Mouse (Mus musculus): ENCODE results near the gene Qrich2. TPM values are rescaled to one million over a fixed set of nuclear protein-coding genes. Genes with fewer than 3 reads are reported as not detected.

The Qrich2 gene
- total and polyA plus RNA-seq, 3 experiments, result 0.29 to 0.38 (median 0.32) TPM

GRCm38 (mm10) chr11:116436725-116437331, 29.2 kb downstream of the Qrich2 start (continued):
- no peak for TF ChIP-seq ZKSCAN1 (IDR thresholded peaks at IDR 0.05; ENCODE audit: borderline replicate concordance, low read depth, low read length)
- peak; percentile 89 for TF ChIP-seq UBTF (IDR thresholded peaks at IDR 0.05; ENCODE audit: low read depth, low read length)

- H3K9ac ChIP-seq (ENCODE audit: insufficient read depth, low read depth), result peak overlapping the region; percentile 95
- no peak for DNase-seq (ENCODE audit: extremely low read depth)
- H3K79me2 ChIP-seq (replicated peaks; ENCODE audit: control insufficient read depth, extremely low read depth, insufficient read depth, poor library complexity, severe bottlenecking), result peaks cover 37% of the 10 kb centered on the region
- H3K4me2 ChIP-seq (ENCODE audit: insufficient read depth, low read depth, poor library complexity, severe bottlenecking), result peak overlapping the region; percentile 78
- no peaks in the 10 kb centered on the region for H3K9me3 ChIP-seq (replicated peaks; ENCODE audit: low read length)
- H3K27me3 ChIP-seq (replicated peaks), result no peaks in the 10 kb centered on the region
- H3K4me3 ChIP-seq (replicated peaks in 1 of 3; ENCODE audit: low read depth in 2 of 3, low read length in 2 of 3, poor library complexity in 1 of 3), result peak overlapping the region; percentile 67 to 83 (median 74)
- H3K36me3 ChIP-seq (replicated peaks in 1 of 2; ENCODE audit: control insufficient read depth in 1 of 2, insufficient read depth in 1 of 2, low read length in 1 of 2), result peaks cover 22 to 42% of the 10 kb centered on the region in 2 experiments
- dilution Hi-C loops (cut with MboI; ENCODE audit: extremely low pct_ligation_motif_present, extremely low pct_unique_long_range_greater_than_20kb, low sequenced_read_pairs), result no loop called here
- H3K4me1 ChIP-seq (ENCODE audit: control insufficient read depth in 1 of 2, insufficient read depth in 2 of 2), result peaks cover 30 to 66% of the 10 kb centered on the region in 2 experiments
- in situ Hi-C loops (cut with MboI; ENCODE audit: low pct_ligation_motif_present, low pct_unique_long_range_greater_than_20kb, low sequenced_read_pairs), result no loop called here
- peak overlapping the region; percentile 79 for H3K27ac ChIP-seq (ENCODE audit: insufficient read depth, low read depth)
- no peak for TF ChIP-seq USF1 (IDR thresholded peaks at IDR 0.05; ENCODE audit: low read depth, low read length)
- TF ChIP-seq GABPA (IDR thresholded peaks at IDR 0.05; ENCODE audit: insufficient replicate concordance, low read depth, low read length), result no peak
- TF ChIP-seq USF2 (conservative IDR thresholded peaks at IDR 0.05; ENCODE audit: low read depth, low read length), result no peak
- no peak for TF ChIP-seq TBP (conservative IDR thresholded peaks at IDR 0.05; ENCODE audit: low read depth, low read length)
- peak; percentile 5; the same call in 1 of the 2 replicates for TF ChIP-seq ZNF384 (IDR thresholded peaks at IDR 0.05; ENCODE audit: low read depth, low read length)
- TF ChIP-seq PAX5 (IDR thresholded peaks at IDR 0.05; ENCODE audit: low read length), result no peak
- no peak for TF ChIP-seq JUN (IDR thresholded peaks at IDR 0.05; ENCODE audit: insufficient read depth, low read depth, low read length)
- TF ChIP-seq CHD1 (IDR thresholded peaks at IDR 0.05; ENCODE audit: low read depth, low read length), result peak; percentile 23; the same call in 1 of the 2 replicates
- peak; percentile 80; the same call in 1 of the 2 replicates for TF ChIP-seq CHD2 (IDR thresholded peaks at IDR 0.05; ENCODE audit: low read length)
- no peak for TF ChIP-seq ZMIZ1 (IDR thresholded peaks at IDR 0.05; ENCODE audit: low read depth, low read length)
- TF ChIP-seq SMC3 (IDR thresholded peaks at IDR 0.05; ENCODE audit: low read depth, low read length), result peak; percentile 4; the same call in 1 of the 2 replicates
- 0 out of 2 replicates have a peak, but pooled peaks have one; percentile 14 for TF ChIP-seq NRF1 (IDR thresholded peaks at IDR 0.05; ENCODE audit: low read depth, low read length)
- TF ChIP-seq MAZ (IDR thresholded peaks at IDR 0.05; ENCODE audit: low read depth, low read length), result no peak
- TF ChIP-seq RCOR1 (conservative IDR thresholded peaks at IDR 0.05; ENCODE audit: low read depth, low read length), result 0 out of 2 replicates have a peak, but pooled peaks have one; percentile 23
- TF ChIP-seq MEF2A (IDR thresholded peaks at IDR 0.05; ENCODE audit: borderline replicate concordance, low read depth, low read length), result no peak
- no peak for TF ChIP-seq UBTF (IDR thresholded peaks at IDR 0.05; ENCODE audit: low read depth, low read length)
- peak; percentile 40; the same call in 1 of the 2 replicates for TF ChIP-seq ETS1 (conservative IDR thresholded peaks at IDR 0.05; ENCODE audit: low read depth, low read length)
- TF ChIP-seq MAX (IDR thresholded peaks at IDR 0.05; ENCODE audit: low read length), result no peak
- TF ChIP-seq E2F4 (IDR thresholded peaks at IDR 0.05; ENCODE audit: insufficient replicate concordance, low read depth, low read length), result no peak
- TF ChIP-seq CTCF (conservative IDR thresholded peaks at IDR 0.05 in 1 of 2, IDR thresholded peaks at IDR 0.05 in 1 of 2; ENCODE audit: low read depth in 2 of 2, low read length in 2 of 2), result no peak
- TF ChIP-seq HCFC1 (IDR thresholded peaks at IDR 0.05; ENCODE audit: low read depth, low read length), result no peak
- TF ChIP-seq ZKSCAN1 (IDR thresholded peaks at IDR 0.05; ENCODE audit: borderline replicate concordance, low read depth, low read length), result no peak
- TF ChIP-seq ELF1 (IDR thresholded peaks at IDR 0.05; ENCODE audit: low read depth, low read length), result peak; percentile 53
- no peak for TF ChIP-seq RAD21 (IDR thresholded peaks at IDR 0.05; ENCODE audit: low read depth, low read length)
- no peak; the same call in 1 of the 2 replicates for TF ChIP-seq EP300 (IDR thresholded peaks at IDR 0.05; ENCODE audit: low read length)
- no peak for TF ChIP-seq MAFK (IDR thresholded peaks at IDR 0.05; ENCODE audit: insufficient replicate concordance, low read length)
- no peak for TF ChIP-seq MXI1 (IDR thresholded peaks at IDR 0.05; ENCODE audit: low read depth, low read length)
- TF ChIP-seq SIN3A (IDR thresholded peaks at IDR 0.05; ENCODE audit: low read length), result no peak; the same call in 1 of the 2 replicates
- peak; percentile 37; the same call in 1 of the 2 replicates for TF ChIP-seq IRF4 (IDR thresholded peaks at IDR 0.05; ENCODE audit: low read depth, low read length)
- no peak for TF ChIP-seq JUND (conservative IDR thresholded peaks at IDR 0.05; ENCODE audit: low read depth, low read length)
- no peak; the same call in 1 of the 2 replicates for TF ChIP-seq POLR2AphosphoS2 (IDR thresholded peaks at IDR 0.05; ENCODE audit: low read depth, low read length)
- no peak for TF ChIP-seq BHLHE40 (IDR thresholded peaks at IDR 0.05; ENCODE audit: low read depth, low read length)
- TF ChIP-seq MYC (IDR thresholded peaks at IDR 0.05; ENCODE audit: low read depth, low read length), result no peak
- TF ChIP-seq POLR2A (IDR thresholded peaks at IDR 0.05; ENCODE audit: low read depth, low read length), result no peak
- TF ChIP-seq TCF12 (IDR thresholded peaks at IDR 0.05; ENCODE audit: low read depth, low read length), result peak; percentile 54; the same call in 1 of the 2 replicates
These were observed 29.9 kb downstream of the Qrich2 start for GRCm38 (mm10) chr11:116435992-116436724.

Data from CH12.LX (cell line).